Mouse (Mus musculus): ENCODE results near the gene Agpat4.
A peak's percentile ranks its signal among the peaks of the same experiment; 100 is the strongest.

Agpat4 gene

GRCm38 (mm10) chr17:12118561-12118925 lies at the start of gene Agpat4:
Agpat4 (plus strand) TSS chr17:12118704.
- DNase-seq (ENCODE audit: low spot score in 2 of 2): peak in 1 of 2 experiments; percentile 15

- no peak for DNase-seq (ENCODE audit: low spot score in 2 of 2)
Measured at GRCm38 (mm10) chr17:12076816-12077215, 41.7 kb upstream of the Agpat4 start.

- DNase-seq (ENCODE audit: low spot score in 2 of 2): peak; percentile 44 to 60
Measured at GRCm38 (mm10) chr17:12080656-12081495, 37.6 kb upstream of the Agpat4 start.

GRCm38 (mm10) chr17:12082201-12082600 lies 36.3 kb upstream of the Agpat4 start:
- DNase-seq (ENCODE audit: low spot score in 2 of 2): no peak

- no peak for DNase-seq (ENCODE audit: low spot score in 2 of 2)
Measured at GRCm38 (mm10) chr17:12090261-12090927, 28.1 kb upstream of the Agpat4 start.

GRCm38 (mm10) chr17:12092901-12093564 lies 25.5 kb upstream of the Agpat4 start:
- no peak for DNase-seq (ENCODE audit: low spot score in 2 of 2)

- DNase-seq (ENCODE audit: low spot score in 2 of 2): no peak
Measured at GRCm38 (mm10) chr17:12094016-12094415, 24.5 kb upstream of the Agpat4 start.

- peak; percentile 11 to 24 for DNase-seq (ENCODE audit: low spot score in 2 of 2)
Measured at GRCm38 (mm10) chr17:12094827-12095590, 23.5 kb upstream of the Agpat4 start.

- no peak for DNase-seq (ENCODE audit: low spot score in 2 of 2)
Measured at GRCm38 (mm10) chr17:12099415-12099814, 19.1 kb upstream of the Agpat4 start.

- DNase-seq (ENCODE audit: low spot score in 2 of 2): no peak
Measured at GRCm38 (mm10) chr17:12102326-12102725, 16.2 kb upstream of the Agpat4 start.

- no peak for DNase-seq (ENCODE audit: low spot score in 2 of 2)
Measured at GRCm38 (mm10) chr17:12103781-12104180, 14.7 kb upstream of the Agpat4 start.

- DNase-seq (ENCODE audit: low spot score in 2 of 2): no peak
Measured at GRCm38 (mm10) chr17:12104245-12104644, 14.3 kb upstream of the Agpat4 start.

- no peak for DNase-seq (ENCODE audit: low spot score in 2 of 2)
Measured at GRCm38 (mm10) chr17:12104690-12105089, 13.8 kb upstream of the Agpat4 start.

GRCm38 (mm10) chr17:12106255-12106654 lies 12.2 kb upstream of the Agpat4 start:
- no peak for DNase-seq (ENCODE audit: low spot score in 2 of 2)

GRCm38 (mm10) chr17:12113626-12114025 lies 4.9 kb upstream of the Agpat4 start:
- no peak for DNase-seq (ENCODE audit: low spot score in 2 of 2)

GRCm38 (mm10) chr17:12115086-12115485 lies 3.4 kb upstream of the Agpat4 start:
- no peak for DNase-seq (ENCODE audit: low spot score in 2 of 2)

GRCm38 (mm10) chr17:12118131-12118530 lies 373 bp upstream of the Agpat4 start:
- DNase-seq (ENCODE audit: low spot score in 2 of 2): no peak

GRCm38 (mm10) chr17:12118926-12119641 lies 580 bp downstream of the Agpat4 start:
- peak; percentile 56 to 77 for DNase-seq (ENCODE audit: low spot score in 2 of 2)

GRCm38 (mm10) chr17:12119675-12120074 lies 1.2 kb downstream of the Agpat4 start:
- DNase-seq (ENCODE audit: low spot score in 2 of 2): peak; percentile 10 to 17

GRCm38 (mm10) chr17:12120268-12120667 lies 1.8 kb downstream of the Agpat4 start:
- no peak for DNase-seq (ENCODE audit: low spot score in 2 of 2)

- no peak for DNase-seq (ENCODE audit: low spot score in 2 of 2)
Measured at GRCm38 (mm10) chr17:12121226-12121794, 2.8 kb downstream of the Agpat4 start.

All from urinary bladder, postnatal 36 days (tissue).